Mouse (Mus musculus) gastrocnemius, adult 2 months (tissue): ENCODE measurements around the gene Lias. TPM values are rescaled to one million over a fixed set of nuclear protein-coding genes. Genes with fewer than 3 reads are reported as not detected.

Experiments used
- DNase-seq: peaks from one replicate; pipeline ENCODE4 v3.0.0; 2022
- H3K27ac ChIP-seq: fragments of 200-600 bp; 2 replicates; pipeline ENCODE4 v1.8.1; 2022; ENCODE audit warnings: mild to moderate bottlenecking
- H3K4me3 ChIP-seq: fragments of 200-600 bp; 2 replicates; pipeline ENCODE4 v1.8.1; 2022; ENCODE audit warnings: mild to moderate bottlenecking, moderate library complexity
- CTCF ChIP-seq: fragments of 200-600 bp; IDR thresholded peaks from 2 replicates; pipeline ENCODE4 v1.8.1; 2022; ENCODE audit warnings: antibody characterized with exemption, mild to moderate bottlenecking, moderate library complexity
- intact Hi-C: fragments of 180-260 bp; cut with DNase I; formaldehyde crosslinking; loops from one replicate; pipeline ENCODE4 v1.15.1; 2025
- total RNA-seq, 2 experiments: library from RNA; stranded (reverse); gene quantifications; 2 replicates each; pipeline ENCODE4 v1.2.3; 2021

Lias gene
- total RNA-seq, 2 experiments from 2014 or later: 38.8 to 41.3 TPM

GRCm38 (mm10) chr5:65434471-65435362, 43.4 kb downstream of the Lias start:
- no peak for DNase-seq
- intact Hi-C loops: no loop called here
- H3K27ac ChIP-seq: peak overlapping the region; percentile 96
- H3K4me3 ChIP-seq: peak overlapping the region; percentile 96
- no peak for TF ChIP-seq CTCF

GRCm38 (mm10) chr5:65435363-65435805, 44.1 kb downstream of the Lias start:
- Histone ChIP-seq H3K4me3 (peak overlapping the region; percentile 96), H3K27ac (peak overlapping the region; percentile 96)
- no peak for DNase-seq
- TF ChIP-seq CTCF: no peak
- intact Hi-C loops: no loop called here

GRCm38 (mm10) chr5:65435806-65436561, 44.7 kb downstream of the Lias start, which contains the start of gene Ugdh:
Ugdh (minus strand) TSS chr5:65435949.
- peak; percentile 99 for DNase-seq
- peak within 1 kb of the TSS; percentile 96 for H3K4me3 ChIP-seq
- TF ChIP-seq CTCF: no peak
- intact Hi-C loops: loop anchor here (2.0 kb wide), 1 partner anchor 57 kb away; the partner anchor contains the start of gene Gm43552
- peak within 1 kb of the TSS; percentile 96 for H3K27ac ChIP-seq

GRCm38 (mm10) chr5:65438041-65438440, 46.7 kb downstream of the Lias start:
- no peak for TF ChIP-seq CTCF
- intact Hi-C loops: no loop called here
- Histone ChIP-seq H3K4me3 (no peak overlapping the region), H3K27ac (no peak overlapping the region)
- no peak for DNase-seq

- TF ChIP-seq CTCF: no peak
- Histone ChIP-seq H3K27ac (no peak overlapping the region), H3K4me3 (no peak overlapping the region)
- intact Hi-C loops: no loop called here
- no peak for DNase-seq
These were observed 53.7 kb downstream of the Lias start for GRCm38 (mm10) chr5:65444981-65445380.

- H3K4me3 ChIP-seq: no peak overlapping the region
- DNase-seq: no peak
- H3K27ac ChIP-seq: no peak overlapping the region
- no peak for TF ChIP-seq CTCF
- intact Hi-C loops: no loop called here
These were observed 55.5 kb downstream of the Lias start for GRCm38 (mm10) chr5:65446756-65447155.

- peak; percentile 60 for DNase-seq
- TF ChIP-seq CTCF: no peak
- intact Hi-C loops: no loop called here
- Histone ChIP-seq H3K4me3 (no peak overlapping the region), H3K27ac (peak overlapping the region; percentile 70)
These were observed 56.5 kb downstream of the Lias start for GRCm38 (mm10) chr5:65447826-65448225.

GRCm38 (mm10) chr5:65448941-65449340, 57.6 kb downstream of the Lias start:
- no peak for DNase-seq
- no peak overlapping the region for H3K4me3 ChIP-seq
- H3K27ac ChIP-seq: peak overlapping the region; percentile 70; the same call in 1 of the 2 replicates
- intact Hi-C loops: no loop called here
- TF ChIP-seq CTCF: no peak

- intact Hi-C loops: no loop called here
- peak; percentile 64 for DNase-seq
- Histone ChIP-seq H3K27ac (peak overlapping the region; percentile 89), H3K4me3 (no peak overlapping the region)
- no peak for TF ChIP-seq CTCF
These were observed 63.5 kb downstream of the Lias start for GRCm38 (mm10) chr5:65454771-65455170.

GRCm38 (mm10) chr5:65457086-65457827, 66.0 kb downstream of the Lias start:
- Histone ChIP-seq H3K27ac (peak overlapping the region; percentile 89), H3K4me3 (no peak overlapping the region)
- intact Hi-C loops: no loop called here
- DNase-seq: no peak
- TF ChIP-seq CTCF: no peak

GRCm38 (mm10) chr5:65457846-65458245, 66.5 kb downstream of the Lias start:
- no peak for TF ChIP-seq CTCF
- intact Hi-C loops: no loop called here
- DNase-seq: no peak
- Histone ChIP-seq H3K27ac (peak overlapping the region; percentile 89), H3K4me3 (no peak overlapping the region)

GRCm38 (mm10) chr5:65459454-65459853, 68.2 kb downstream of the Lias start:
- no peak for TF ChIP-seq CTCF
- intact Hi-C loops: no loop called here
- H3K4me3 ChIP-seq: peak overlapping the region; percentile 42
- no peak for DNase-seq
- H3K27ac ChIP-seq: peak overlapping the region; percentile 89

Other genes starting within 250 kb of the Lias start
- gene Wdr19, start 191.8 kb upstream of the Lias start, total RNA-seq: 1 to 10 TPM in 1 of 2 experiments, under 1 TPM in 1; 0.95 to 1.7 TPM
- gene Rfc1, start 55.8 kb upstream of the Lias start, total RNA-seq: 10 to 100 TPM; 26.3 to 27.7 TPM
- gene Klb, start 43.2 kb upstream of the Lias start, total RNA-seq: under 1 TPM in 1 of 2 experiments, not detected in 1; 0.20 TPM
- 100 to 1,000 TPM; 502 to 606 TPM for gene Rpl9, start 53 bp upstream of the Lias start, total RNA-seq
- gene Ugdh, start 44.5 kb downstream of the Lias start, total RNA-seq: 10 to 100 TPM in 1 of 2 experiments, 1 to 10 TPM in 1; 5.8 to 12.0 TPM
- gene Gm43552, start 101.3 kb downstream of the Lias start, total RNA-seq: not detected
- 10 to 100 TPM; 39.2 to 41.7 TPM for gene Smim14, start 145.7 kb downstream of the Lias start, total RNA-seq
- 10 to 100 TPM; 62.1 to 65.9 TPM for gene Ube2k, start 145.7 kb downstream of the Lias start, total RNA-seq